Mouse (Mus musculus) MN1 (cell line): Measurements from ENCODE around the gene Dars.

Experiments
- DNase-seq: peaks from one replicate; pipeline ENCODE4 v3.0.0-alpha.2; 2016; ENCODE audit warnings: low spot score

Gene Dars

GRCm38 (mm10) chr1:128416584-128417532 lies at the start of gene Dars:
Gene Dars (minus strand): TSS chr1:128417368.
- DNase-seq: peak; percentile 96

- no peak for DNase-seq
Measured at GRCm38 (mm10) chr1:128466828-128467227, 49.7 kb upstream of the Dars start.

DNA sequence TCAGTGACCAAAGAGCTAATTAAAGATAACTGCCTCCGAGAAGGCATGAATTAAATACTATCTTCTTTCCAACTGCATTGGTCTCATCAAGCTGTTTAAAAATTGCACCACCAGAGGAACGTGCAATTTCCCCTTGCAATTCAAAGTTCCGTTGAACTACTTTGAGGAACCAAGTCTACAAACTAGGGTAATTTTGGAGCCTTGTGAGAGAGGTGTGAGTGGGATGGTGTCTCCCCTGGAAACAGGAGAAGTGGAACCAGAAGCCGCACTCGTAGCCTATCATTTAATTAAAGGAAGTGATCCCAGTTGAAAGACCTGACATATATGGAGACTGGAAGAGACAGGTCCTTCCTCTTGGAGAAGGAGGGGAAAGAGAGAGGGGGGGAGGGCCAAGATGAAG lies 46.3 kb upstream of the Dars start:
- no peak for DNase-seq

- DNase-seq: no peak
Measured at GRCm38 (mm10) chr1:128462389-128462788, 45.2 kb upstream of the Dars start.

- DNase-seq: no peak
Measured at GRCm38 (mm10) chr1:128460780-128461179, 43.6 kb upstream of the Dars start.

DNA sequence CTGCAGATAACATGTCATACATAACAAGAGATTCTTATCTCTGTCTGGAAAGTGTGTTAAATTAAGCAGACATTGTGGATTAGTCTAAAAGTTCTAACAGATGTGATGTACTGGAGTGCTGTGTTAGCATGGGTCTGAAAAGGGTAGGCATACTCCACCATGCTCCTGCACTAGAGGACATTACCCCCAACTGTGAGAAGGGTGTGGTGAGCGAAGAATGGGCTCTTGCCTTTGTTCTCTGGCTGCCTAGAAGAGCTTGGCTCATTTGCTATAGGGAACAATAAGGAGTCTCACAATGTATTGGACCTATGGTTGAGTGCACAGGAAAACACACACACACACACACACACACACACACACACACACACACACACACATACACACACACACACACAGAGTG lies 42.3 kb upstream of the Dars start:
- DNase-seq: no peak

DNA sequence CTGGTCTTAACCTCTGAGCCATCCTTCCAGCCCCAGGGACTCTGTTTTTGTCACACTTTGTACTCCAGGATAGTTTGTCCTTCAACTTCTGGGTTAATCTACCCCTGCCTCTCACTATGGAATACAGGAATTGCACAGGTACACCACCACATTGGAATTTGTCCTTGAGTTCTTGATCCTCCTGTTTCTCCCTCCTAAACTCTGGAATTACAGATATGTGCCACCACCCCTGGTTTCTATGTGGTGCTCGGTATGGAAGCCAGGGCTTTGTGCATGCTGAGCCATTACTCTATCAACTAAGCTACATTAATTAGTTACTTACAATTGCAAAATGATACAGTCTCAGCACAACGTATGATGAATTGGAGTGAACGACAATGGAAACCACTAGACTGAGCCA lies 41.8 kb upstream of the Dars start:
- DNase-seq: no peak

- no peak for DNase-seq
Measured at GRCm38 (mm10) chr1:128456844-128457445, 39.8 kb upstream of the Dars start.

DNA sequence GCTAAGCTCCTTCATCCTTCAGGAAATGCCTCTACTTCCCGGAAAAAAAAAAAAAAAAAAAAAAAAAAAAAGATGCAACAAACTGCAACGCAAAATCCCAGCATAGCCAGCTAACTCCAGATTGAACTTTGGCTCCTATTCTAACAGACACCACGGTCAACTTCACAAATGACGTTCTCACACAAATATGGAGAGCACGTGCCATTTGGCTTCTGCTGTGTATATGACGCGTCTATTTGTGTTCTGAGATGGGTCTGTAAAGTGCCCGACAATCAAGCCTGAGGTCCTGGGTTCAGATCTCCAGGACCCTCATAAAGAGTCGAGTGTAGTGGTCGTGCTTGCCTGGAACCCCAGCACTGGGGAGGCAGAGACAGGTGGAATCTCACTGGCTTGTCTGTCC lies 39.1 kb upstream of the Dars start:
- no peak for DNase-seq

GRCm38 (mm10) chr1:128452210-128452609 lies 35.0 kb upstream of the Dars start:
- DNase-seq: no peak

GRCm38 (mm10) chr1:128451183-128451582 lies 34.0 kb upstream of the Dars start:
- DNase-seq: no peak

DNA sequence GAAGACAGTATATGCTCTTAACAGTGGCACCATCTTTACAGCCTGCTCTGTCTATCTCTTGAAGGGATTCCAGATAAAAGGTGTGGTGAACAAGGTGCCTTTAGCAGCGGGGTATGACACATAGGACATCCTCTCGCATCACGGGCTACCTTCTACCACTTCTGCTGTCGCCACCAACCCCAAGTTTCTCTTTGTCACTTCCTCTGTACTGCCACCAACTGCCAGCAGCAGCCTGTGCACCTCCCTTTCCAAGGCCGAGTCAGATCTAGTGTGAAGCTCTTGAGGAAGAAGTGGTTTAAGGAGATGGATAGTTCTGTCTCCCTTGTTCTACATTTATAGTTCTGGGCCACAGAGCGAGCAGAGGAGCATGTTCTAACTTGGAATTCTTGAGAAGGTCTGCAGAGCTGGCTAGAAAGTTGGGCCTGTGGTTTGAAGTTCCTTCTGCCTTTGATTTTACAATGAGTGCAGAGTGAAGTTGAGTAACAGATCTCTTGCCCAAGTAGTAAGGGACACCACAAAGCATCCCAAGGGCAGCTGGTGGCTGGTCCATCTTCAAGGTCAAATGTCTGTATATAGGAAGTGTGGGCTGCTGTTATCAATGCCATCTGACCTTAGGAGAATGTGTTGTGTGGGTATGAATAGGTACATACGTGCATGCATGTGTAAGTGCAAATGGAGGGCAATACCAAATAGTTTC lies 30.2 kb upstream of the Dars start:
- no peak for DNase-seq

GRCm38 (mm10) chr1:128443890-128444839 lies 27.0 kb upstream of the Dars start:
- DNase-seq: peak; percentile 14

- no peak for DNase-seq
Measured at GRCm38 (mm10) chr1:128441129-128441473, 23.9 kb upstream of the Dars start.

DNA sequence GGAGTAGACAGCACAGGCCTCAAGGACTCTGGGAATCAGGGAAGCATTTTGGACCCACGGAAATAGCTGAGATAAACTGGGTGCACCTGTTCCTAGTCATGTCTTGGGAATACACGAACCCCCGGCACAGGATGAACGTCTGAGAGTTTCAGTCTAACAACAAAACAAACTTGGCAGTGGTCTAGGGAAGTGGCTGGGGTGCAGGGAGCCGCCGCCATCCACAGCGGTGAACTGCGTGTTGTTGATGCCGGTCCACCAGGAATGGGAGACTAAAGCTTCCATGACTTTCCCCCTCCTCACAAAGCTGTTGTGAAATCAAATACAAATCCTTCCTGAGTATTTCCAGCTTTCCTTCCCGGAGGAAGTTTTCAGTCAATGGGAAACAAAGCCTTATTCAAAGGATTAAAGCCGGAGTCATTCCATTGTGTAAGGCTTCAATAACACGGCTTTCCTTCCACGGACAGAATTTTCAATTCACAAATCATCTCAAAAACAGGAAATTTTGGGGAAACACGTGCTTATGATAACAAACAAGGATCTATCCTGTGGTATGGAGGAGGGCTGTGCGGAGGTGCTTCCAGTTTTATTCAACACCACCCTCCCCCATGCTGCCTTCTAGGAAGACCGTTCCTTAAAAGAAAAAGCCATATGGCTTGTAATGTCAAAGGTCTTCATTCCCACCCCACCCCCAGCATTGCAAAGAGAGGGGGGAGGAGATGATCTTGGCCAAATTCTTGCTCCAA lies 23.4 kb upstream of the Dars start:
- DNase-seq: no peak

DNA sequence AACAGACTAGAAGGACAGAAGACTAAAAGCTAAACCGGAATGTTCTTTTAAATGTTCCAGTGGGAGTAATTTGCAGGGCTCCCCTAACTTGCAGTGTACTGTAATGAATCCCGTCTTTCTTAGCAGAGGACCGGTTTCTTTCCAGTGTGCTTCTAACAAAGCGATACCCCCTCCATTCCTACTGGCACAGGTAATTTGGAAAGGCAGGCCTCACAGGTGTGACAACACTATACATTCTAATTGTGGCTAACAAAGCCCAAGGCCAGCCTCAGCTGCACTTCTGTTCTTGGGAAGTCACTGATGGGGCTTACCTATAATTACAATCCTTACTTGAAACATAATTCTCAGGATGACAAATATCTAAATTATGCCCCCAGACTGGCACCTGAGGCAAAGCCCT lies 22.4 kb upstream of the Dars start:
- no peak for DNase-seq

GRCm38 (mm10) chr1:128438526-128438925 lies 21.4 kb upstream of the Dars start:
- DNase-seq: no peak

DNA sequence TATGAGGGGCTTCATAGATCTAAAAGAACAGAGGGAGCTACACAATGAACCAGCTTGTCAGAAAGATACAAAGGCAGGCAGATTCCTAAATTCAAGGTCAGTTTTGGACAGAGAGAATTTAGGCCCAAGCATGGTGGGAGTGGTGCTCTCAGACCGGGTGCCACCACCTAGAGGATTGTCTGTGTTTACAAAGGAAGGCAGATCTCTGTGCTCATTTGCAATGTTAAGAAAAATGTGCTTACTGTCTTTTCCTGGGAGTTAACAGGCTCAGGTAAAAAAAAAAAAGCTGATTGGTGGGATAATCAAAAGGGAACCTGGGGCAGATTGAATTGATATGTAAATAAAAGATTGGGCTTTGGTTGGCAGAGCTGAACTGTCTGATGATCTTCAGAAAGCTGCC lies 20.1 kb upstream of the Dars start:
- no peak for DNase-seq

- no peak for DNase-seq
Measured at GRCm38 (mm10) chr1:128436015-128436414, 18.8 kb upstream of the Dars start.

DNA sequence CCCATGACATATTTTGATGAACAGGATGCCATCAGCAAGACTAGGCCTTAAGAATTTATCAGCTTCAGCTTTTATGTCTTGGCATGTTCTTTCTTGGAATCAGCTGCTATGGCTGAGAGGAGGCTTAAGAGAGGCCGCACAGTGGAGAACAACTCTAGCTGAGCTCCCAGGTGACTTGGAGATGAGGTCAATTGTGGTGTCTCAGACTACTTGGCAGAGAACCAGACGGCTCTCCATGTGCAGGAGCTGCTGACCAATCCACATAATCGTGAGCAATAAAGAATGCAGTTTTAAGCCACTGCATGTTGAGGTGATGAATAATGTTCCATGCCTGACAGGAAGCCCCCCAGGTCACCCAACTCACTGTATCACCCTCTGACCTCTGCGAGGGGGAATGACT lies 18.4 kb upstream of the Dars start:
- no peak for DNase-seq

DNA sequence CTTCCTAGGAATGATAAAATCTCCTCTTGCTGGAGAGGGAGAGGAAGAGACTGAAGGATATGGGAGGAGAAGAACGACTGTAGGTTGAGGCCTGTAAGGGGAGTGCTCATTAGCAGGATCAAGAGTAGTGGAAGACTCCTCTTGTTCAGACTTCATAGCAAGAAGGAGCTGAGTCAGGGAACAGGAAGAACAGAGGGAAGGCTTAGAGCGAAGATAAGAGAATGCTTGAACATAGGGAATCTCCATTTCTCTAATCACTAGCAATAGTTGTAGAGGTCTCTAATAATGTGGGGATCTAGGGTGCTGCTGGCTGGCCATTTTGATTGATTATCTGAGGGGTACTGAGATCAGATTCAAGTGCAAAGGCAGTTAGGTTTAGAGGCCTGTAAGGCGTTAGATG lies 7.8 kb upstream of the Dars start:
- no peak for DNase-seq
